Mouse (Mus musculus): ENCODE data around the gene Bcl2.

- TF ChIP-seq CTCF (IDR thresholded peaks at IDR 0.05; ENCODE audit: low read depth, low read length) (no peak), TAL1 (conservative IDR thresholded peaks at IDR 0.05; ENCODE audit: low read depth, low read length) (no peak), GATA1 (IDR thresholded peaks at IDR 0.05; ENCODE audit: borderline replicate concordance, low read length) (no peak), POLR2AphosphoS5 (IDR thresholded peaks at IDR 0.05; ENCODE audit: insufficient replicate concordance, low read depth, low read length) (no peak), GATA2 (IDR thresholded peaks at IDR 0.05; ENCODE audit: borderline replicate concordance, low read depth, low read length) (no peak)
Measured at GRCm38 (mm10) chr1:106597575-106598291, 116.3 kb downstream of the Bcl2 start.

Measured in G1E (cell line).